Mouse (Mus musculus) bone marrow, adult 2 months (tissue): ENCODE results near the gene Eva1b. TPM values are rescaled to one million over a fixed set of nuclear protein-coding genes. Genes with fewer than 3 reads are reported as not detected.

ENCODE experiments used
- H3K27ac ChIP-seq: fragments of 200-500 bp; 2 replicates; pipeline ENCODE4 v1.5.1; 2012; ENCODE audit warnings: low read depth, mild to moderate bottlenecking, control low read depth, inconsistent platforms, low read length; ENCODE audit not compliant: control insufficient read depth, poor library complexity, insufficient read depth
- H3K4me1 ChIP-seq: fragments of 200-500 bp; 2 replicates; pipeline ENCODE4 v1.6.1; 2011; ENCODE audit warnings: low read length; ENCODE audit not compliant: control insufficient read depth, insufficient read depth
- H3K4me3 ChIP-seq: fragments of 200-500 bp; replicated peaks from 2 replicates; pipeline ENCODE3; 2011; ENCODE audit warnings: mild to moderate bottlenecking, low read depth, low read length, control low read depth; ENCODE audit not compliant: control insufficient read depth
- CTCF ChIP-seq: fragments of 200-500 bp; IDR thresholded peaks from 2 replicates; pipeline ENCODE4 v1.5.1; 2011; ENCODE audit warnings: low read length, control low read depth; ENCODE audit not compliant: control insufficient read depth, insufficient read depth
- POLR2A ChIP-seq: fragments of 200-500 bp; IDR thresholded peaks from 2 replicates; pipeline ENCODE4 v1.6.1; 2011; ENCODE audit warnings: low read depth, mild to moderate bottlenecking, control low read depth, low read length, borderline replicate concordance; ENCODE audit not compliant: control insufficient read depth
- WGBS: fragments of 180-500 bp; shearing (Covaris S2); methylation state at CpG from one replicate; pipeline ENCODE4 v1.1.7; 2018; 5-methylcytosine and 5-hydroxymethylcytosine counted together
- polyA plus RNA-seq: library from polyadenylated mRNA; stranded (reverse); fragments of >200 nt; gene quantifications from 2 replicates; pipeline ENCODE4 v1.2.4, GENCODE M21; 2011; ENCODE audit warnings: low replicate concordance; ENCODE audit not compliant: missing spikeins, insufficient read depth, insufficient read length

The Eva1b gene
- polyA plus RNA-seq, 1 experiment, result 7.1 TPM

DNA sequence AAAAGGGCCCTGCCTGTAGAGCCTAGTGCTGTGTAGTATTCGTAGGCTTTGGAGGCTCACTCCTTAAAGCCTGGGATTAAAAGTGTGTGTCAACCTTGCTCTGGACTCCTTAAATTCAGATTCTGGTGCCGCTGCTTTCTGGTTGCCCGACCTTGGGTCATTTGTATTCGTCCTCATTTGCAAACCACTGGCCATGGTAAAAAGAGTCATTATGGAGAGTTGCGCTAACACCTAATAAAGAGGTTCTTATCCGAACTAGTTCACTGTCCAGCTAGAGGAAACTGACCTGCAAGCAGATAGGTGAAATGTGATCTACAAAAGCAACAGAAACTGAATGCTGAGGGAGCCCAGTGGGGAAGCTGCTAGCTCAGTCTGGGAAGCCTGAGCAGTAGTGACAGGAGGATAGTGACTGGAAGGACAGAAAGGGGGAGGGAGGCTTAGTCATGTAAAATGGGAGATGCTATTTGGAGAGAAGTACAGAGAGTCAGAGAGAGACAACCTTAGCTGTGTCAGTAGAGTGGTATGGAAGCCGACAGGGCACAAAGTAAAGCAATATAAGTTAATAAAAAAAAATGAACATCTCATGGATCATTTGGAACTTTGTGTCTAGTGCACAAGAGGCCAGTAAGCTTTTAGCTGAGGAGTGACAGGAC is 42.3 kb upstream of the Eva1b start:
- H3K4me1 ChIP-seq, result peaks cover 7% of the 10 kb centered on the region; the same call in 1 of the 2 replicates
- no peak overlapping the region for H3K4me3 ChIP-seq
- H3K27ac ChIP-seq, result no peak overlapping the region
- 76% methylated on average over 7 of the region's 7 CpGs for WGBS
- no peak for TF ChIP-seq CTCF
- no peak for TF ChIP-seq POLR2A

DNA sequence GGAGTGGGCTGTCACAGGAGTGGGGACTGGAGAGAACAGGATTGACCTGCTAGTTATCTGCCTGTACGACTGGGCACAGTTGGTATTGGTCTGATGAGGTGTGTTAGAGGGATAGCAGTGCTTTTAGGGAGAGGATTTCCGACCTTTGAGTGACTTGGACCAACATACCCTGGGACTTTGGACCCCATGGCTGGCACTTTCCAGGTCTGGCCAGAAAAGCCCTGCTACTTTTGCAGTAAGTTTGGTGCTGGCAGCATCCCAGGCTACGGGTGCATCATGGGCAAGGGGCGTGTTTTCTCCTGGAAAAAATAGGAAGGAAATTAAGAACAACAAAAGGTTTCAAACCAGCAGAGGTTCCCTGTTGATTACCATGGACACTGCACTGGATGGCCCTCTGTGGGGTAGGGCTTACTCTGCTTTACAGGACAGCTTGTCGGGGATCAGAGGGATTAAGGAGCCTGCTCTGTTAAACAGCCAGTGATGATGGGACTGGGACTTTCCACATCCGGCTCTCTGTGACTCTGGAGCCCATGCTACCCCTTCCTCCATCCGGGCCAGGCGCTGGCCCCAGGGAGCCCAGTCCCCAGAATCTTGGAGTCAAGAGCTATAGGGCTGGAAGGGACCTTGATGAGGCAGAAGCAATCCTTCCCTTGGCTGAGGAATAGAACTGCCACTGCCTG is 39.3 kb upstream of the Eva1b start:
- Histone ChIP-seq H3K4me3 (no peak overlapping the region), H3K27ac (no peak overlapping the region), H3K4me1 (peaks cover 8% of the 10 kb centered on the region; the same call in 1 of the 2 replicates)
- 50% methylated on average over 8 of the region's 8 CpGs for WGBS
- TF ChIP-seq POLR2A, result no peak
- TF ChIP-seq CTCF, result no peak

DNA sequence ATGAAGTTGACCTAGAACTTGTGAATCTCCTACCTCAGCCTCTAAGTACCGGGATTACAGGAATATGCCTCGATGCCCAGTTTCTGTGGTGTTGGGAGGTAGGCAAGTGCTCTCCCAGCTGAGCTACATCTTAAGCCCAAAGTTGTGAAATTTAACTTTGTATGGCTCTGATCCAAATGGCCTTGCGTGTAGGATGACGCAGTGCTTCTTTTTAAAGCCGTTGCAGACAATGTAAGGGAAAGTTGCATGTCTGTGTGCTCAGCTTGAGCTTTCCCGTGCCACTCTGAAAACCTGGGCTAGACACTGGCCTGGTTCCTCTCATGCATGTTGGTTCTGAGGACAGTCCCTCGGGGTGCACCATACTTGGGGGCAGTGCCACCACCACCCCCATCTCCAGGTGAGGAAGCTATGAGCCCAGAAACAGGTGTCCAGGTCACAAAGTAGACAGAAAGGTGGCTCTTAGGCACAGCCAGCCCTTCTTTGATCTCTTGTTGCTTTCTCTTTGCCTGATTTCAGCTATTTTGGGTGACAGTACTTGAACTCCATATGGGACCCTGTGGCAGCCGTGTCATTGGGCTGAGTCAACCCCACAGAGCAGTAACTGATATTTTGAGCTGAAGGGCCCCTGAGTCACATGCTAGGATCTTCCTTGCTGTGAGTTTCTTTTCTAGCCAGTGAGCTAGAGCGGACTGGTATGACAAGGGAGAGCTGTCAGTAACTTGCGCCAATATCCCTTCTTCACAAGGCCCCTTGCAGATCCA is 37.8 kb upstream of the Eva1b start:
- WGBS, result 40% methylated on average over 10 of the region's 10 CpGs
- no peak for TF ChIP-seq CTCF
- TF ChIP-seq POLR2A, result no peak
- peak overlapping the region; percentile 1 for H3K4me3 ChIP-seq
- peak overlapping the region; percentile 96 for H3K27ac ChIP-seq
- peaks cover 8% of the 10 kb centered on the region; the same call in 1 of the 2 replicates for H3K4me1 ChIP-seq

DNA sequence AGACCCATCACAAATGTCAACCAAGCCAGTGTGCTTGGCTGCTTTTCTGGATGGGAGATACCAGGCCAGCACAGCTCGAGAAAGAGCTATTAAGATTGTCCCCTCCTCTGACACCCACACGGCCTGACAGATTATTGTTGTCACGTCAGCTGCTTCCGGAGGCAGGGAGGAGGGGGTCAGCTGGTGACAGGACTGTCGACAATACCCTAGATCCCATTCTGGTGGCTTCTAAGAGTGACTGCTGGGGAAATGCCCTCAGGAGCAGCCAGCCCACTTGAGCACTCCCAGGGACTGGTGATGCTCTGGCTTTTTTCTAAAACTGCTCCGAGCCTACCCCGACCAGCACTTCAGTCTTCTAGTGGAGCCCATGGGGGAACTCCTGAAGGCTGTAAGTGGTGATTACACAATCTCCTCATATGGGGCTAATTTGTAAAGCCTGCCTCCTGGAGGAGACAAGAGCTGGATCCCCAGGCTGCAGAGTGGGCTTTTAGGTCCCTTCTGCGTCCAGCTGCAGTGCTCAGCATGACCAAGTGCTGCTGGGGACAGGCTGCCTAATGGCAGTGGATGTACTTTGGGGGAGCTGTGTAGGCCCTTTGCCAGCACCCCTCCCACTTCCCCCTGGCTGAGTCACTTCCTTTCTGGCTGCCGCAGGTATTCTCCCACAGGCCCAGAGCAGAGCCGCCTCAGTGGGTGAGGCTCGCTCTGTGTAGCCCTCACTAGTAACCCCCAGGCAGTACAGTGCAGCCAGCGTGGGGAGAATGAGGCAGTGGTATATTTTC is 37.0 kb upstream of the Eva1b start:
- Histone ChIP-seq H3K4me1 (peaks cover 8% of the 10 kb centered on the region; the same call in 1 of the 2 replicates), H3K27ac (peak overlapping the region; percentile 96), H3K4me3 (peak overlapping the region; percentile 31)
- WGBS, result 1% methylated on average over 12 of the region's 12 CpGs
- TF ChIP-seq POLR2A, result peak; percentile 76
- 0 out of 2 replicates have a peak, but pooled peaks have one; percentile 7 for TF ChIP-seq CTCF

DNA sequence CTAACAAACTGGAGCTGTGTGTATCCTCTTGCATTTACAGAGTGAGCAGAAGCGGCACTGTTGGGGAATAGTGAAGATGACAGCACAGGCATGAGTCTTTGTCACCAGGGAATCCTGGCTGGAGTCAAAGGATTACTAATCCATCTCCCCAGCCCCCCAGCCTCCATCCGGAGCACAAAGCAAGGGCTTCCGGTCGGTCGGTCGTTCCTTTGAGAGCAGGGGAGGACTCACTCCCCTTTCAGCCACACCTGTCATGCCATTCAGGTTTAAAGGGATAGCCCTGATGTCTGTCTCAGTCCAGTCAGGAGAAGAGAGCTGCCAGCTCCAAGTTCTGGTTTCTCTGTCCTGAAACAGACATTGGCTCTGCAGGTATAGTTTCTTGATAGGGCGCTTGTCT is 36.4 kb upstream of the Eva1b start:
- TF ChIP-seq POLR2A (no peak), CTCF (no peak)
- WGBS, result 12% methylated on average over 7 of the region's 7 CpGs
- peaks cover 8% of the 10 kb centered on the region; the same call in 1 of the 2 replicates for H3K4me1 ChIP-seq
- peak overlapping the region; percentile 26 for H3K4me3 ChIP-seq
- H3K27ac ChIP-seq, result peak overlapping the region; percentile 96

DNA sequence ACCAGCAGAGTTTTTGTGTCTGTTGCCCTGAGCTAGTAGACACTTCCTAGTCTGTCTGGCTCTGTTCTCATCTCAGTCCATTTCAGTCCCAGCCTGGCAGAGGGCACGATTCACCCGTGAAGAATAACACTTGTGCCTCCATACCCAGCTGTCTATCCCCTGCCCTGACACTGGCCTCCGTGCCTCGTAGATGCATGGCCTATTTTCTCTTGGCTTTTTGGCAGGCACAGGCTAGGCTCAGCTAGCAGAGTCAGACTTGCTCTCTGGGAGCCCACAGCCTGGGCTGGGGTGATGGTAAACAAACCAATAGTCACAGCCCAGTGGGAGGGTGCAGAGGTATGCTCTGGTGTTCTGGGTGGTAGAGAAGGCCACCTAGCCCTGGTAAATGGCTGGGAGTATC is 34.3 kb upstream of the Eva1b start:
- no peak overlapping the region for H3K4me3 ChIP-seq
- peaks cover 7% of the 10 kb centered on the region; the same call in 1 of the 2 replicates for H3K4me1 ChIP-seq
- no peak overlapping the region for H3K27ac ChIP-seq
- TF ChIP-seq POLR2A (no peak), CTCF (no peak)
- 76% methylated on average over 4 of the region's 4 CpGs for WGBS

DNA sequence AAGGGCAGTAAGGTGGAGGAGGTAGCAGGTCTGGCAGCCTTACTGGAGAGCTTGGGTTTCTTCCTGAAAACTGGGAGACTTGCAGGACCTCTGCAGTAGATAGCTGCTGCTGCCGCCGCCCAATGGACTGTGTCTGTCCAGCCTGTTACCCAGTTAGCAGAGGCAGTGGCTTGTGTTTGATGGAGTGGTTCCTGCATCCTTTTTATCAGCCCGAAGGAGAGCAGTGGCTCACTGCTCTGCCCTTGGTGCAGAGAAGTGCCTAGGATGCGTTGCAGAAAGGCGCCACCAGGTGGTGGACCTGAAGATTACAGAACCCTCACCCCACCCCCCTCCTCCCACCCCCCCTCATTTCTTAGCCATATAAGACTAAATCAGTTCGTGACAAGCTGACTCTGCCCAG is 33.6 kb upstream of the Eva1b start:
- Histone ChIP-seq H3K4me1 (peaks cover 7% of the 10 kb centered on the region; the same call in 1 of the 2 replicates), H3K4me3 (no peak overlapping the region), H3K27ac (no peak overlapping the region)
- TF ChIP-seq CTCF (peak; percentile 79), POLR2A (no peak)
- 7% methylated on average over 6 of the region's 6 CpGs for WGBS

DNA sequence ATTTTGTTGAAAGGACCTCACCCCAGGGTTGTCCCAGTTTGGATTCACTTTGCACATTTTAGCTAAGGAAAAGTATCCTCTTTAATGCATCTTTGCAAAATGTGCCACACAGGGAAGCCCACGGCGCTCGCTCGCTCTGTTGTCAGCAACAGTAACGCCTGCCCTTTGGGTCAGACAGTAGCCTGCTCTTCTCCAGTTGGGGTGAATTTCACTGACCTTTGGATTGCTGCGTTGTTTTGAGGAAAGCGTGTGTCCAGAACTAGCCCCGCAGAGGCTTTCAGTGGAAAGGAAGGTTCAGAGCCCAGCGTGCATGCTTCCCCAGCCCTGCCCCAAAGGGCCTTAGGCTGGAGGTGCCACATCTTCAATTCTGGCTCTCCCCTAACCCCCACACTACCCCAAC is 32.1 kb upstream of the Eva1b start:
- H3K4me3 ChIP-seq, result no peak overlapping the region
- TF ChIP-seq POLR2A, result no peak
- no peak for TF ChIP-seq CTCF
- 89% methylated on average over 9 of the region's 9 CpGs for WGBS
- no peak overlapping the region for H3K27ac ChIP-seq
- no peaks in the 10 kb centered on the region; the same call in 1 of the 2 replicates for H3K4me1 ChIP-seq
